Mouse (Mus musculus) gastrocnemius, postnatal 4 days (tissue): ENCODE measurements around the gene Vamp8. TPM values are rescaled to one million over a fixed set of nuclear protein-coding genes. Genes with fewer than 3 reads are reported as not detected.

Source experiments
- DNase-seq, 2 experiments: peaks; one replicate each; pipeline ENCODE4 v3.0.0; 2021 to 2022; ENCODE audit warnings: low spot score in 2 of 2, mixed read lengths in 2 of 2
- total RNA-seq, 2 experiments: library from RNA; stranded (reverse); gene quantifications; 2 replicates each; pipeline ENCODE4 v1.2.3; 2021

Vamp8 gene
- total RNA-seq, 2 experiments from 2014 or later = 72.0 to 72.9 TPM

DNA sequence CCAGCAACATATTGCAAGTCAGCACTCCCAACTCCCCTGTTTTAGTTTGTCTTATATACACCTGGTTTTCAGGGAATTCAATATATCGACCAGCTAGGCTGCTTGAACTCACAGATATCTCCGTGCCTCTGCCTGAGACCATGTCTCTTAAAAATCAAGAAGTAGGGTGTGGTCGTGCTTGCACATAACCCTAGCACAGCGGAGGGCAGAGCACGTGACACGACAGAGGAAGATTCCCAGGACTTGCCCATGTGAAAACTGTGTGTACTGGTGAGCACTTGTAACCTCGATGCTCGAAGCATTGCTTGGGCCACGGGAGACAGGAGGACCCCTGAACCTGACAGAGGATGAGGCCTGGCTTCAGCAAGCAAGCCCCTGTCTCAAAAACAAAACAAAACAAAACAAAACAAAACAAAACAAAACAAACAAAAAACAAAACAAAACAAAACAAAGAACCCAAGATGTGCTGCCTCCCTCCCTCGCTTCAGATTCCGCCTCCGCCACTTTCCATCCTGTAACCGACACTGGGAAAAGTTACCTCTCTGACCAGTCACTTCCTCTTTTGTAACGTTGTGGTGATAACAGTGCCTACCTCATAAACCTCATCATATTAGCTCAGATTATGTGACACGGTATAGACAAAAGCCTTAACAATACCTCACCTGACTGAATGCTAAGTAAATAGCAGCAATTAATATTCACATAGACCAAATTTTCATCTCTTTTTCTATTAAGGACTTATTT, 15.5 kb downstream of the Vamp8 start:
- no peak for DNase-seq

DNA sequence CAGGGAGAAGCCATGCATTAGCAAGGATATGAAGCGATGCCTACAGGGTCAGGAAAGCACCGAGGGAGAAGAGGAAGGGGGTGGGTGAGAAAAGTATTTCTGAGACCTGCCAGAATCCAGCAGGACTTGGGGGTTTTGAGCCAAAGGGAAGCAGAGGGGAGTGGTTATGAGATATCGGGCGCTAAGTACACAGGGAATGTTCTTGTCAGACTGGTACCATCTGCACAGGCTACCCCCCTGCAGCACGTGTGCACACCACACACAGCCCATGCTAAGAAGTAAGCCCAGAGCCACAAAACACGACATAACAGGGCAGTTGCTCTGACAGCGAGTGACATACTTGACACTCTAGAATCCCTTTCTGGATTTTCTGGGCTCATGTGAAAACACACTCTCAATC, 16.3 kb downstream of the Vamp8 start:
- DNase-seq = no peak

DNA sequence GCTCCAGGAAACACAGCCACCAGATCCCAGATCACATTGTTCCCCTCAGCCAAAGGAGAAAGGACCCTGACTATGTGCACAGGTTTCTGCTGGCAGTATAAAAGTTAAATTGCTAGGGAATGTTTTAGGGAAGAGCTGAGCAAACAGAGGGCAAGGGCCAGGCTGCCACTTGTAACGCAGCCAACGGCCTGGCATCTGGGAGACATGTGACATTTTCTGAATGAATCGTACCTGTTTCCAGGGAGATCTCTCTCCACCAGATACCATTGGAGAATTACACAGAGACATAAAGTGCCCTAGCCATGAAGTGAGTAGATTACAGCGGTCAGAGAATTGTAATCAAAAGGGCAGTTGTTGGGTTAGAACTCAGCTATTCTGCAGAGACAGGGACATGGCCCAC, 17.3 kb downstream of the Vamp8 start:
- no peak for DNase-seq

DNA sequence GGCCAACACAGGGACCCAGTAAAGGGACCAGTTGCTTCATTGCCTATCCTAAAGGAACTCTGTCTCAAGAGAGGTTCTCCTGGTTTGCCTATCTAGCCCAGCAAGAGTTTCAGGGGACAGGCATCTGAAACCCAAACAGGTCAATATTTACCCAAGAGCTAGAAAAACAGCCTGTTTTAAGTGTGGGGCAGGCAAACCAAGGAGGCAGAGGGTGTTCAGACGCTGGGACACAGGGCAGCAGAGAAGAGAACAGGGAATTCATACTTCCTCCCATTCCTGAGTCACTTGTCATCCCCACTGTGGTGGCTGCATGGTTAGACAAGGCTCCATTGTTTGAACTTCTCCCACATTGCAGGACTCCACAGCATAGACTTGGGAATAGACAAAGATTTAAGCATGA, 18.9 kb downstream of the Vamp8 start:
- no peak for DNase-seq

DNA sequence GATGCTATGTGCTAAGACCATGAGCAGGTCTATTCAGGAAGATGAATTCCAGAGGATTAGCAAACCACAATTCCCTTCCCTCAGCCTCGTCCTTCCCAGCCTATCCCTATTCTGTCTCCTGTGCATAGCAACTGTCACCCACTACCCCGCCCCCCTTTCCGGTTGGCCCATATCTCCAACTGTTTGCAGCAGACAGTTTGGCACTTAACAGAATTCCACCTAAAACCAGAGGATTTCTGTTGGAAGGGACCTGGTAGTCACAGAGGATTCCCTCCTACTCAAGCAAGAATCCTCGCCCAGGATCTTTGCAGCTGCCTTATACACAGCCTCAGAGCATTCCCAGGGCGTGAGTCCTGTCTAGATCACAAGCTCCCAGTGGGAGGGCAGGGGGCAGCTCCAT, 19.4 kb downstream of the Vamp8 start:
- no peak for DNase-seq

DNA sequence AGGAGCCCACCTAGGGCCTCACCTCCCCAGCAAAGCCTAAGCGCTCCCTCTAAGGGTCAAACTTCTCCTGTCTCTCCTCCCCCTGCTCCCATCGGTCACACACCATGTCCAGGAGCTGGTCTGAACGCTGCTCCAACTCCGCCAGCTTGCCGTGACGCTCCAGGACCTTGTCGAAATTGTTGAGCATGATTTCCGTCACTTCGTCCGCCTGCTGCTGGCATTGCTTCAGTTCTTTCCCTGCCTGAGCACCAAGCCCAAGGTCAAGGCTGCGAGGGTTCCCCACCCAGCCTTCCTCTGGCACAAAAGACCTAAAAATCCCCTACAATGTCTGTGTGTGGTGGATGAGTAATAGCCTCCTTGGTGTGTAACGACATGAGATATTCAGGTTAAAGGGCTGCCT, 20.4 kb downstream of the Vamp8 start:
- no peak for DNase-seq

DNA sequence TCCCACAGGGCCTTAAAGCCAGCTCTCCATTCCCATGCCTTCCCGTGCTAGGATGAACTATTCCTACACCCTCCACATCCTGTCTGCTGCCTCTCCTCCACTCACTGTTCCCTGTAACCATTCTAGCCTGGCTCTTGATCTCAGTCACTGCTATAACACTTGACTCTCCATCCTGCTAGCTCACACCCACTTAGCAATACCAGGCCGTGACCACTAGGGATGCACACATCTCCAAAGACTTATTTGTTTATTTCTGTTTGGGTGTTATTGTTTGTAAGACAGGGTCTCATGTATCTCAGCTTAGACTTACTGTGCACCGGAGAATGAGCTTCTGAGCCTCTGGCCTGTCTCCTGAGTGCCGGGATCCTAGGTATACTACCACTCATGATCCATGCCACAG, 20.9 kb downstream of the Vamp8 start:
- DNase-seq = no peak

DNA sequence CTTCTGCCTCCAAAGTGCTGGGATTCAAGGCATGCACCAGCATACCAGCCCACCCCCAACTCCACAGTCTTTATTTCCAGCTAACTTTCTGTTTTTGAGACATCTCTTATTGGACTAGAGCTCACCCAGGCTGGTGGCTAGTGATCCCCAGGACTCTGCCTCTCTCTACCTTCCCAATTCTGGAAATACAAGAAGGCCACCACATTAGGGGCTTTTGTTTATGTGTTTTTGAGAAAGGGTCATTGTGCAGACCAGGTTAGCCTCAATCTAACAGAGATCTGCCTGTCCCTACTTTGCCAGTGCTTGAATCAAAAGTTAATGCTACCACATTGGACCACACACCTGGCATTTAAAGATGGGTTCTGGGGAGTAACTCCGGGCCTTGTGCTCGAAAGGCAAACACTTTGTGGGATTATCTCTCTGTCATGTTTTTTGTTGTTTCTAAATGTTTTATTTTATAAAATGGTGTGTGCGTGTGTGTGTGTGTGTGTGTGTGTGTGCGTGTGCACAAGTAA, 23.0 kb downstream of the Vamp8 start:
- DNase-seq = no peak

DNA sequence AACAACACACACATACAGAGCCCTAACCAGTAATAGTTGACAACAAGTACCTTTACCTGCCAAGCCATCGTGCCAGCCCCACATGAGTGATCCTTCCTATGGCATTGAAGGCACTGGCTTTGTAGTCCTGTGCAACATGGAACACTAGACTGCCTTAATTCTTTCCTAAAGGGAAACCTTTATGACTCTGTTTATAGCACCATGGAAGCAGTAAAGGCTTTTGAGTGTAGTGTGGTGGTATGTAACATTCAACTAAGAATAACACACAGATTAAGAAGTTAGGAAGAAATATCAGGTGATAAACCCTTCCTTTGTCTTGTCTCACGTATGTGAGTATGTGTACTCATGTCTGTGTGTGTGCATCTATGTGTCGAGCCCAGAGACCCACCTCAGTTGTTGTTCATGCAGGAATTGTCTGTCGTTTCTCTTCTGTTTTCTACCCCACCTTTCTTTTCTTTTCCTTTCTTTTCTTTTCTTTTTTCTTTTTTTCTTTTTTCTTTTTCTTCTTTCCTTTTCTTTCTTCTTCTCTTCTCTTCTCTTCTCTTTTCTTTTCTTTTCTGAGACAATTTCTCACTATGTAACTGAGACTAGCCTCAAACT, 23.6 kb downstream of the Vamp8 start, which contains the start of gene Rnf181:
TSS of gene Rnf181 (minus strand) at position 113 of the 600 bp plus-strand sequence.
- DNase-seq = no peak

DNA sequence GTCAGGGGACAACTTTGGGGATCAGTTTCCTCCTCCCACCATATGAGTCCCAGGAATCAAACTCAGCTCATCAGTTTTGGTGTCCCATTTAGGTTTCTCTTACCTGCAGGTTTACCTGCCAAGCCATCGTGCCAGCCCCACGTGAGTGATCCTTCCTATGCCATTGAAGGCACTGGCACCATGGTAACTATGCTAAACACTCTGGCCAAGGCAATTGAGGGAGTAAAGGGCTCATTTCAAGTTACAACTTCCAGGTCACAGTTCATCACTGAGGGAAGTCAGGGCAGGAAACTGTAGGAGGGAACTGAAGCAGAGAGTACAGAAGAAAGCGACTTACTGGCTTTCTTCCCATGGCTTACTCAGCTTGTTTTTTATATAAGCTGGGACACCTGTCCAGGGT, 24.2 kb downstream of the Vamp8 start:
- DNase-seq = no peak

DNA sequence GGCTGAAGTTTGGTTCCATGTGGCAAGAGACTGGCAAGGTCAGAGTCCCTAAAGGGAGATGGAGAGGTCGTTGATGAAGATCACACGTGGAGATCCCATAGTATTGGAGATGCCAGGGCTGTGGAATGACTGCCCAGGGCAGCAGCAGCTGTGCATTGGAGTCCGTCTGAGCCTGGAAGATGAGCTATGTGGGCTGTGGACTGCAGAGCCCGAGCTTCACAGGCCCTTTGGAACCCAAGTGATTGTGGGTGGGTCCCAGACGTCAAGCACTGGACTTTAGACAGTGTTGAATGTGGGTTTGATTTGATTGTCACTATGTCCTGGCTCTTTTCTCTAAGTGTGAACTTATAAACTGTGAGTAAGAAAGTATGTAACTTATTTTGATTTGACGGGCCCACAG, 25.5 kb downstream of the Vamp8 start:
- DNase-seq = no peak

DNA sequence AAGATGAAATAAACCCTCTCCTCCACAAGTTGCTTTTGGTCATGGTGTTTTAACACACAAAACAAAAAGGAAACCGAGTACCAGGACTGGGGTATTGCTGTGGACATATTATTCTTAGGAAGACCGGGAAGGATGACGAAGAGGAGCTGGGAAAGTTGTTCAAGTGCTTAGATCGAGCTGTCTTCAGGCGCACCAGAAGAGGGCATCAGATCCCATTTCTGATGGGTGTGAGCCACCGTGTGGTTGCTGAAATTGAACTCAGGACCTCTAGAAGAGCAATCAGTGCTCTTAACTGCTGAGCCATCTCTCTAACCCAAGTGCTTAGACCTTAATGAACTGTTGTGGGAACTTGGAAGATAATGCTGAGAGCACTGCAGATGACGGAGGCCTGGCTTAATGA, 26.5 kb downstream of the Vamp8 start:
- DNase-seq = no peak

DNA sequence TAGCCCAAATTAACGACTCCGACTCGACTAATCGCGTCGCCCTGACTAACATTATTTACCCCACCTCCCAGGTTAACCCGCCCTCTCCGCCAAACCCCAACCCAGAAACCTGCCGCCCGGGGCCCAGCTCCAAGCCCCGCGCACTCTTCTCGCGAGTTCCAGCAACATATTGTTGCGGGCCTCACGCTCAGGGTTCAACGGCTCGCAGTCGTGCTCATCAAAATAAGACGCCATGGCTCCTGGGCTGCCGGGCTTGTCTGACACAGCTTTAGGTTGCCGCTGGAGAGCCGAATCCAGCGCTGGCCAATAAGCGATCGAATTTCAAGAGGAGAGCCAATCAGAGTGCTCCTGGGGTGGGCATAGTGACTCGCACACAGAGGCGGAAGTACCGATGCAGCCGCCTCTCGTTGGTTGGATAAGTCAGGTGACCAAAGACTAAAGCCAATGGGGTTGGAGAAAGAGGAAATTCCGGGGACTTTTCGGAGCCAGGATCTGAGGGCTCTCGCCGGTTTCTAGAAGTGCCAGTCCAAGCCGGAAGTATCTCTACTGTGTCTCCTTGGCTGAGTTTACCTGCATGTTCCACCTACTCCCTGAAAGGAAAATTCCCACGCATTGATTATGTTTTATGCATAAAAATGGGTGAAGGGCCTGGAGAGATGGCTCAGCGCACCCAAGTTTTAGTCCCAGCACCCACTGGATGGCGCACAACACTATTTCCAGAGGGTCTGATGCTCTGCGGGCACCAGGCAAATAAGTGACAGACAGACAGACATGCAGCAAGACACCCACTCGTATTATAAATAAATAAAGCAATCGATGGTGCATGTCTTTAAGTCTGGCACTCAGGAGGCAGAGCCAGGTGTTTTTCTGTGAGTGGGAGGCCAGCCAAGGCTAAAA, 28.1 kb downstream of the Vamp8 start:
- DNase-seq = peak; percentile 83 to 92

DNA sequence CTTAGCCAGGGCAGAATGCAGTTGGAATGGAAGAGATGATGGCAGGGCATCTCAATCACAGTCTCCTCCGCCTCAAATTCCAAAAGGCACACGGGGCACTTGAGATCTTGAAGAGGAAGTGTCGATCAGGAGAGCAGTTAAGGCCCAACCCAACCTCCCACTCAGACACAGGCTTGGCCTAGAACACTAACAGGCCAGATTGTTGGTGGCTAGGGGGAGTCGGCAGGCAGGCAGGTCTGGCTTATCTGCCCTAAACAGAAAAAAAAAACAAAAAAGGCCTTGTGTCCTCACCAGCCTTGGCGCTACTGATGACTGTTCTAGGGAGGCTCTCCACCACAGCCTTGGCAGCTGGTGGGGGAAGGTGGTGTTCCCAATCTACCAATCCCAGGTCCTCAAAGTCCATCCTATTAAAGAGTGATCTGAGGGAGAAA, 29.4 kb downstream of the Vamp8 start:
- DNase-seq = no peak

DNA sequence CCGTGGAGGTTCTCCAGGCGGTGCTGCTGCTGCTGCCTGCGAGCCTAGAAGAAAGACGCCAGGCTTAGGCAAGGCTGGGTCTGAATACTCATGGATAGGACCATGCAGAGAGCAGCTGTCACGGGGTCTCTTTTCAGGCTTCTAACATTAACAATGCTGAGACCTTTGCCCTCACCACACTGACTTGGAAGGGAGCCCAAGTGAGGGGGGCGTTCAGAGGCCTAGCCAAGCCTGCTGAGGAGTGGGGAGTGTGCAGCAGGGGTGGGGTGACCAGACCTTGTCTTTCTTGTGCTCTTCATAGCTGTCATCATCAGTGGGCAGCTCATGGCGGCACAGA, 29.9 kb downstream of the Vamp8 start:
- no peak for DNase-seq

DNA sequence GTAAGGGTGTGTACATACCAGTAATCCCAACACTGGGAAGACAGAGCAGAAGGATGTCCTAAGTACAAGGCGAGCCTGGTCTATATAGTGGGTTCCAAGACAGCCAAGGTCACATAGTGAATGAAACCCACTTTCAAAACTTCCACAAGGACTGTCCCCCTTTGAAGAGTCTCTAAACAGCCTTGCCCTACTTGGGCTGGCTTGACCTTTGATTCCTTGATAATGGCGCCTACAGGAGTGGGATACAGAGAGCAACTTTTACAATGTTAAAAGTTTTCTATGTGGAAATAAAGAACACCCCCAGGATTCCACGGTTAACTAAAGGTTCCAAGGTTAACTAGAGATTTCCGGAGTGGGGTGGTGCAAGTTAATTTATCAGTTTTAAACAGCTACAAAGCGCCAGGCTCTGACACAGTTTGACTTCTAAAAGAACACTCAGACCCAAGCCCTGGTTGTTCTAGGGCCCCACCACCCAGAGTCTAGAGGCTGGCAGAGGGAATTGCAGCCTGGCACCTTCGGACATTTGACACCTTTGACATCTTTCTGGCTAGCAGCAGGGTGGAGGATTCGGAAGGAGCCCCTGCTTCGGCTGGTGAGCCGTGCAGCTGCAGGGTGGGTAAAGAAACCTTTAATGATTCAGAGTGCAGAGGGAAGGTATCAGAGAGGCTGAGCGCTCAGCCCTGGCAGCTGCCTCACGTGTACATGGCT, 30.5 kb downstream of the Vamp8 start:
- DNase-seq = no peak

DNA sequence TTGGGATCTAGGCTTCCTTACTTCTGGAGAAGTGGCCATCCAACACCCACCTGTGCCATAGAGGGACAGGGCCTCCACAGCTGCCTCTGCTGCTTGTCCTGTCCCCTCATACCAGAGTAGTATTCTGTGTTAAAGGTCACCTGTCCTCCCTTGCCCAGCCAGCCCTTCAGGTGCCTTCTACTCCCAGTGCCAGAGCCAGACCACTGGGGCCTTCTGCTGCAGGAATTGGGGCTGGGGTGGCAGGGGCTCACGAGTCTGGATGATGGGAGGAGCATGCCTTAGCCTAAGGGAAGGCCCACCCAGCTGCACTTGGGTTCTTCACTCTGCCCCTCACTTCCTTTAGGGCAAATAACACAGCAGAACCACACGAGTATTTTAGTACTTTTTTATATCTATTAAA, 31.2 kb downstream of the Vamp8 start:
- DNase-seq = no peak

DNA sequence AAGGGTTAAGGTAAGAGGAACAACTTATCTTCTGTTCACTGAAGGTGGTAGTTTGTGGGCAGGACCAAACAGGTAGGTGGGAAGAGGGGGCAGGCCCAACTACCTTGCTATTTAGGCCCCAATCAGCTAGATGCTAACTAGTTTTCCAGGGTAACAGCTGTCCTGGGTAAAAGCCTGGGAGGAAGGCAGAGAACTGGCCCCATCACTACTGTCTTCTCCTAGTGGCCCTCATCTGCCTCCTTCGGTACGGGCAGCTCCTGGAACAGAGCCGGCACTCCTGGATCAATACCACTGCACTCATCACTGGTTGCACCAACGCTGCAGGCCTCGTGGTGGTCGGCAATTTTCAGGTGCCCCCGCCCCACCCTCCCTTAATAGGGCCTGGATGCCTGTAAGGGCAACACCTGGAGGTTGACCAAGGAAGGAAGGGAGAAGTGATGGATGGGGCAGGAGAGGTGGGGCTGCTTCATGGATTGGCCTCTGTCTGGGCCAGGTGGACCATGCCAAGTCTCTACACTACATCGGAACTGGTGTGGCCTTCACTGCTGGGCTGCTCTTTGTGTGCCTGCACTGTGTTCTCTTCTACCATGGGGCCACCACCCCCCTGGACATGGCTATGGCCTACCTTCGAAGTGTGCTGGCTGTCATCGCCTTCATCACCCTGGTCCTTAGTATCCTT, 32.3 kb downstream of the Vamp8 start:
- no peak for DNase-seq

DNA sequence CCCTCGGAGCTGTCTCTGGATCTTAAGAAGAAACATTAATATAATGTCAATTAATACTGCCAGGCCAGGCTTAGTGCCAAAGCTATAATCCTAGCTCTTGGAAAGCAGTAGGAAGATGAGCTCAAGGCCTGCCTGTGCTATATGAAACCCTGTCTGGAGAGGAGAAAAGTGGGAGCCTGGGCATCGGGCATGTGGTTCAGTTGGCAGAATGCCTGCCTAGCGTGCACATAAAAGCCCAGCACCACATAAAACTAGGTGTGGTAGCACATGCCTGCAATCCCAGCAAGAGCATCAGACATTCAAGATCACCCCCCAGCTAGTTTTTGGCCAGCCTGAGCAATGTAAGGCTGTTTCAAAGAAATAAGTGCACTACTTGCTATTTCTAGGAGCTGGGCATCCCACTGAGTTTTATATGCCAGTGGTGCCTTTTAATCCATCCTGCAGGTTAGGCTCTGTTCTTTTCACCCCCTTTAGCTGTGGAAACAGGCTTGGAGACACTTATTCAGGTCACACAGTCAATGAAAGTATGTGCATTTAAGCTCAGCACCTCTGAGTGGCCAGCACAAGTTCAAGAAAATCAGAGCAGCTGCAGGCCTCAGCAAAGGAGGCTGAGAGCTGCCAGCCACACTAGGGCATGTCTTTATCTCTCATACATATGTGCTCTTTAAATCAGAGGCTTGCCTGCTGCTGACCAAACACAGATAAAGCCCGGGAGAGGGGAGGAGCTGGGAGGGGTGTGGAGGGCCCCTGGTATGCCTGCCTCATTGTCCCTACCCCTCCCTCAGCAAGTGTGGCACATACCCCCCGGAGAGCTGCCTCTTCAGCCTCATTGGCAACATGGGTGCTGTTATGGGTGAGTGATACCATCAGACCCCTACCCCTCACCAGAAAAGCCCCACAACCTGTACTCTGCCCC, 33.1 kb downstream of the Vamp8 start:
- no peak for DNase-seq
